ENCODE assay signal across 8 mouse cellular contexts in genomic region chr17:56036901-56037287, GRCm38 (mm10). TPM values are rescaled to one million over a fixed set of nuclear protein-coding genes. Genes with fewer than 3 reads are reported as not detected.
DNase-seq lines count a peak whose midpoint lies in the region; ATAC-seq and TF ChIP-seq lines count a peak whose summit lies in the region.

No protein-coding gene starts in this region.

- H3K27ac ChIP-seq in lung, postnatal 0 days (ENCODE audit: low read length): no peak overlapping the region
- peak overlapping the region; percentile 94 for H3K27ac ChIP-seq in forebrain, embryonic 10.5 days
- H3K27ac ChIP-seq in limb, embryonic 11.5 days (replicated peaks; ENCODE audit: low read depth, low read length): no peak overlapping the region
- no peak overlapping the region for H3K27ac ChIP-seq in olfactory bulb, adult 2 months (ENCODE audit: insufficient read depth, low read depth, low read length)

- 33% methylated on average over 13 of the region's 13 CpGs for WGBS in lung, postnatal 0 days
- 40% methylated on average over 13 of the region's 13 CpGs for WGBS in forebrain, embryonic 10.5 days
- WGBS in limb, embryonic 11.5 days: 39% methylated on average over 13 of the region's 13 CpGs
- 35% methylated on average over 13 of the region's 13 CpGs for WGBS in olfactory bulb, adult 2 months

- H3K27me3 ChIP-seq in lung, postnatal 0 days (replicated peaks; ENCODE audit: insufficient read depth, low read length): no peaks in the 10 kb centered on the region
- H3K27me3 ChIP-seq in forebrain, embryonic 10.5 days (ENCODE audit: poor library complexity, severe bottlenecking): no peaks in the 10 kb centered on the region
- H3K27me3 ChIP-seq in limb, embryonic 11.5 days (ENCODE audit: control insufficient read depth, insufficient read depth, low read length): no peaks in the 10 kb centered on the region

- no peak for DNase-seq in lung, postnatal 0 days (ENCODE audit: low spot score)
- DNase-seq in lung, adult 18-20 months: no peak
- no peak for DNase-seq in forebrain, embryonic 10.5 days (ENCODE audit: extremely low spot score, low spot score)
- no peak for DNase-seq in limb, embryonic 11.5 days (ENCODE audit: low spot score)
- no peak for DNase-seq in adrenal gland, postnatal 36 days
- DNase-seq in spleen, postnatal 4 days (ENCODE audit: low spot score in 2 of 2): no peak
- no peak for DNase-seq in right cerebral cortex, postnatal 4 days

- no peaks in the 10 kb centered on the region for H3K36me3 ChIP-seq in lung, postnatal 0 days (ENCODE audit: insufficient read depth, low read length)
- H3K36me3 ChIP-seq in forebrain, embryonic 10.5 days (replicated peaks): peaks cover 34% of the 10 kb centered on the region
- H3K36me3 ChIP-seq in limb, embryonic 11.5 days (ENCODE audit: control insufficient read depth, insufficient read depth, low read length): peaks cover 5% of the 10 kb centered on the region; the same call in 1 of the 2 replicates

- no peaks in the 10 kb centered on the region for H3K9me3 ChIP-seq in lung, postnatal 0 days (ENCODE audit: low read length)
- H3K9me3 ChIP-seq in forebrain, embryonic 10.5 days: no peaks in the 10 kb centered on the region
- H3K9me3 ChIP-seq in limb, embryonic 11.5 days (ENCODE audit: control insufficient read depth, low read length): no peaks in the 10 kb centered on the region

- no peak for TF ChIP-seq EP300 in lung, postnatal 0 days (IDR thresholded peaks at IDR 0.05)

- no peak for ATAC-seq in lung, postnatal 0 days
- ATAC-seq in limb, embryonic 11.5 days (ENCODE audit: insufficient number of reproducible peaks, low FRiP score, low TSS enrichment, low read depth): peak; percentile 5; the same call in 1 of the 2 replicates

- TF ChIP-seq POLR2A in olfactory bulb, adult 2 months (IDR thresholded peaks at IDR 0.05; ENCODE audit: insufficient read depth, low read depth, low read length): no peak

- H3K4me1 ChIP-seq in lung, postnatal 0 days (ENCODE audit: insufficient read depth, low read depth, low read length): peaks cover 19% of the 10 kb centered on the region; the same call in 1 of the 2 replicates
- peaks cover 39% of the 10 kb centered on the region for H3K4me1 ChIP-seq in forebrain, embryonic 10.5 days
- H3K4me1 ChIP-seq in limb, embryonic 11.5 days (ENCODE audit: control insufficient read depth, insufficient read depth, low read length): peaks cover 8% of the 10 kb centered on the region; the same call in 1 of the 2 replicates
- H3K4me1 ChIP-seq in olfactory bulb, adult 2 months (ENCODE audit: control insufficient read depth, insufficient read depth, low read length): peaks cover 26% of the 10 kb centered on the region

- no peak for TF ChIP-seq CTCF in lung, postnatal 0 days (IDR thresholded peaks at IDR 0.05)
- TF ChIP-seq CTCF in olfactory bulb, adult 2 months (IDR thresholded peaks at IDR 0.05; ENCODE audit: insufficient read depth, low read depth, low read length): no peak

- H3K4me2 ChIP-seq in lung, postnatal 0 days (replicated peaks; ENCODE audit: low read depth, low read length): peak overlapping the region; percentile 73
- H3K4me2 ChIP-seq in limb, embryonic 11.5 days (ENCODE audit: low read depth, severe bottlenecking): peak overlapping the region; percentile 23; the same call in 1 of the 2 replicates

- peak overlapping the region; percentile 88 for H3K4me3 ChIP-seq in lung, postnatal 0 days (ENCODE audit: low read depth, low read length)
- H3K4me3 ChIP-seq in forebrain, embryonic 10.5 days: peak overlapping the region; percentile 92
- peak overlapping the region; percentile 81; the same call in 1 of the 2 replicates for H3K4me3 ChIP-seq in limb, embryonic 11.5 days (ENCODE audit: low read depth, low read length)
- peak overlapping the region; percentile 21; the same call in 1 of the 2 replicates for H3K4me3 ChIP-seq in olfactory bulb, adult 2 months (ENCODE audit: insufficient read depth, low read depth, low read length)

- no peak overlapping the region for H3K9ac ChIP-seq in lung, postnatal 0 days (replicated peaks; ENCODE audit: low read depth)
- no peak overlapping the region for H3K9ac ChIP-seq in limb, embryonic 11.5 days (ENCODE audit: low read length)

RNA-seq across cellular contexts. Expression of gene Sh3gl1, which starts 0.5 kb away (rescaled TPM):
- 97.1 and 105 TPM in 2 replicates for polyA plus RNA-seq in lung, postnatal 0 days (2015; fragmentation: Nextera tagmentation; extraction: Ambion mirVana)
- polyA plus RNA-seq in forebrain, embryonic 10.5 days (2016; fragmentation: Nextera tagmentation; extraction: Ambion mirVana): 152 and 157 TPM in 2 replicates
- 151 and 154 TPM in 2 replicates for polyA plus RNA-seq in limb, embryonic 11.5 days (2014; fragmentation: Nextera tagmentation; extraction: Ambion mirVana)
- polyA plus RNA-seq in olfactory bulb, adult 2 months (2012; ENCODE audit: insufficient read depth, insufficient read length, low replicate concordance, missing spikeins): not detected in 2 replicates
- total RNA-seq in adrenal gland, postnatal 36 days (2021): 10 to 100 TPM; 49.0 to 49.7 TPM

RNA-seq across cellular contexts. Expression of gene Chaf1a, which starts 3.3 kb away (rescaled TPM):
- polyA plus RNA-seq in lung, postnatal 0 days (2015; fragmentation: Nextera tagmentation; extraction: Ambion mirVana): 3.0 and 3.2 TPM in 2 replicates
- 53.9 and 54.7 TPM in 2 replicates for polyA plus RNA-seq in forebrain, embryonic 10.5 days (2016; fragmentation: Nextera tagmentation; extraction: Ambion mirVana)
- polyA plus RNA-seq in limb, embryonic 11.5 days (2014; fragmentation: Nextera tagmentation; extraction: Ambion mirVana): 32.7 and 37.4 TPM in 2 replicates
- polyA plus RNA-seq in olfactory bulb, adult 2 months (2012; ENCODE audit: insufficient read depth, insufficient read length, low replicate concordance, missing spikeins): not detected in 2 replicates
- total RNA-seq in adrenal gland, postnatal 36 days (2021): 1 to 10 TPM; 3.5 to 4.7 TPM

RNA-seq across cellular contexts. Expression of gene Mpnd, which starts 31.4 kb away (rescaled TPM):
- polyA plus RNA-seq in lung, postnatal 0 days (2015; fragmentation: Nextera tagmentation; extraction: Ambion mirVana): 38.5 and 45.0 TPM in 2 replicates
- polyA plus RNA-seq in forebrain, embryonic 10.5 days (2016; fragmentation: Nextera tagmentation; extraction: Ambion mirVana): 105 and 114 TPM in 2 replicates
- polyA plus RNA-seq in limb, embryonic 11.5 days (2014; fragmentation: Nextera tagmentation; extraction: Ambion mirVana): 137 and 142 TPM in 2 replicates
- polyA plus RNA-seq in olfactory bulb, adult 2 months (2012; ENCODE audit: insufficient read depth, insufficient read length, low replicate concordance, missing spikeins): not detected in 2 replicates
- total RNA-seq in adrenal gland, postnatal 36 days (2021): 100 to 1,000 TPM in 1 of 2 experiments, 10 to 100 TPM in 1; 79.6 to 104 TPM

RNA-seq across cellular contexts. Expression of gene Stap2, which starts 31.5 kb away (rescaled TPM):
- 49.1 and 57.4 TPM in 2 replicates for polyA plus RNA-seq in lung, postnatal 0 days (2015; fragmentation: Nextera tagmentation; extraction: Ambion mirVana)
- 5.6 and 7.4 TPM in 2 replicates for polyA plus RNA-seq in forebrain, embryonic 10.5 days (2016; fragmentation: Nextera tagmentation; extraction: Ambion mirVana)
- polyA plus RNA-seq in limb, embryonic 11.5 days (2014; fragmentation: Nextera tagmentation; extraction: Ambion mirVana): 6.5 and 8.7 TPM in 2 replicates
- not detected in 2 replicates for polyA plus RNA-seq in olfactory bulb, adult 2 months (2012; ENCODE audit: insufficient read depth, insufficient read length, low replicate concordance, missing spikeins)
- total RNA-seq in adrenal gland, postnatal 36 days (2021): 1 to 10 TPM; 5.1 to 7.6 TPM

RNA-seq across cellular contexts. Expression of gene Ubxn6, which starts 37.9 kb away (rescaled TPM):
- polyA plus RNA-seq in lung, postnatal 0 days (2015; fragmentation: Nextera tagmentation; extraction: Ambion mirVana): 59.7 and 60.4 TPM in 2 replicates
- polyA plus RNA-seq in forebrain, embryonic 10.5 days (2016; fragmentation: Nextera tagmentation; extraction: Ambion mirVana): 30.2 and 32.4 TPM in 2 replicates
- 38.5 and 39.1 TPM in 2 replicates for polyA plus RNA-seq in limb, embryonic 11.5 days (2014; fragmentation: Nextera tagmentation; extraction: Ambion mirVana)
- polyA plus RNA-seq in olfactory bulb, adult 2 months (2012; ENCODE audit: insufficient read depth, insufficient read length, low replicate concordance, missing spikeins): not detected in 2 replicates
- 10 to 100 TPM; 73.3 to 86.1 TPM for total RNA-seq in adrenal gland, postnatal 36 days (2021)

Comparison
In these comparisons a context has a peak if more than half of its experiments do, and no peak if none do; other contexts are left out.
1. H3K4me3 ChIP-seq: peak in every context shown above with its lines; median percentile 92 in forebrain, embryonic 10.5 days; 88 in lung, postnatal 0 days; 81 in limb, embryonic 11.5 days; 21 in olfactory bulb, adult 2 months.
2. RNA of gene Sh3gl1, which starts 0.5 kb away (polyA plus RNA-seq): 151 to 154 TPM in limb, embryonic 11.5 days, 152 to 157 TPM in forebrain, embryonic 10.5 days and 97.1 to 105 TPM in lung, postnatal 0 days; not detected in olfactory bulb, adult 2 months; every median in the first group is over 10 times any median in the second.